10 mouse cellular contexts compared by ENCODE assay signal in the genomic region with DNA sequence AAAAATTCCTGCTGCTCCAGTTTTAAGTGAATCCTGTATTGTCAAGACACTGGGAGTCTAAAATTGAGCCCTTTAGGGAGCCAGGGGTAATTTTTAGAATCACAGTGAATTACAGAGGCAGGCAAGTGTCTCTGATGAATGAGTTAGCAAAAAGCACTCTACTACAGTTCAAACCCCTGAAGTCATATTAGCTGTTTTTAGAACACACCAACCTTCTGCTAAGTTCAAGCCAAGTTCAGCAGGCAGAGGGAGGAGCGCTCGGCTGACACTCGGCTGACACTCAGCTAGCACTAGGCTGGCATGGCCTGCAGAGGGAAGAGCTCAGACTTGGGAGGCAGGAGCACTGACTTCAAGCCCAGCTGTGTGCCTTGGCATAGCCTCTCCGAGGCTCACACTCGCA.
DNase-seq lines count a peak whose midpoint lies in the region; ATAC-seq and TF ChIP-seq lines count a peak whose summit lies in the region.
"Had no signal": no experiment of that assay in that cellular context is flagged by ENCODE, and none has a peak within 500 bp of the region (broad histone marks: within the 10 kb centered on the region; RNA-seq: fewer than 3 reads in every experiment).

No protein-coding gene starts in this region.

- no peaks in the 10 kb centered on the region for H3K36me3 ChIP-seq in liver, adult 2 months (ENCODE audit: control insufficient read depth, insufficient read depth, low read length)
- H3K36me3 ChIP-seq in liver, postnatal 0 days (replicated peaks; ENCODE audit: insufficient read depth, low read length) = no peaks in the 10 kb centered on the region
- no peaks in the 10 kb centered on the region for H3K36me3 ChIP-seq in heart, embryonic 13.5 days
- H3K36me3 ChIP-seq in myocyte (ENCODE audit: control insufficient read depth, insufficient read depth) = no peaks in the 10 kb centered on the region
- no peaks in the 10 kb centered on the region for H3K36me3 ChIP-seq in neural tube, embryonic 15.5 days

- no peak overlapping the region for H3K9ac ChIP-seq in liver, adult 2 months (ENCODE audit: low read depth, low read length)
- H3K9ac ChIP-seq in liver, postnatal 0 days (replicated peaks) = no peak overlapping the region
- H3K9ac ChIP-seq in heart, embryonic 13.5 days = peak overlapping the region; percentile 52
- no peak overlapping the region for H3K9ac ChIP-seq in neural tube, embryonic 15.5 days (replicated peaks)

- no peaks in the 10 kb centered on the region for H3K79me2 ChIP-seq in liver, adult 2 months (ENCODE audit: control insufficient read depth, insufficient read depth, low read length)
- no peaks in the 10 kb centered on the region for H3K79me2 ChIP-seq in myocyte (ENCODE audit: control insufficient read depth, insufficient read depth)

- H3K9me3 ChIP-seq in liver, postnatal 0 days (ENCODE audit: low read length) = no peaks in the 10 kb centered on the region
- H3K9me3 ChIP-seq in heart, embryonic 13.5 days = no peaks in the 10 kb centered on the region
- H3K9me3 ChIP-seq in neural tube, embryonic 15.5 days (replicated peaks) = no peaks in the 10 kb centered on the region

- ATAC-seq in liver, postnatal 0 days = no peak
- peak; percentile 71; the same call in 1 of the 2 replicates for ATAC-seq in heart, embryonic 13.5 days (ENCODE audit: extremely low read depth, insufficient number of reproducible peaks, low FRiP score, low TSS enrichment)
- no peak; the same call in 1 of the 2 replicates for ATAC-seq in neural tube, embryonic 15.5 days (ENCODE audit: low FRiP score)

- H3K4me1 ChIP-seq in liver, adult 2 months (ENCODE audit: control insufficient read depth, insufficient read depth, low read length) = peaks cover 12% of the 10 kb centered on the region
- no peaks in the 10 kb centered on the region for H3K4me1 ChIP-seq in liver, postnatal 0 days (ENCODE audit: insufficient read depth)
- H3K4me1 ChIP-seq in heart, embryonic 13.5 days = peaks cover 46% of the 10 kb centered on the region
- no peaks in the 10 kb centered on the region; the same call in 1 of the 2 replicates for H3K4me1 ChIP-seq in neural tube, embryonic 15.5 days

- H3K4me2 ChIP-seq in liver, postnatal 0 days (ENCODE audit: low read depth, low read length) = no peak overlapping the region
- H3K4me2 ChIP-seq in heart, embryonic 13.5 days = peak overlapping the region; percentile 38
- peak overlapping the region; percentile 33 for H3K4me2 ChIP-seq in myocyte (ENCODE audit: low read depth)
- no peak overlapping the region for H3K4me2 ChIP-seq in neural tube, embryonic 15.5 days

- peak; percentile 84 for DNase-seq in liver, adult 2 months (ENCODE audit: extremely low read depth, low read depth, low spot score)
- DNase-seq in liver, postnatal 0 days = no peak
- peak; percentile 64 to 71 for DNase-seq in adrenal gland, postnatal 36 days
- DNase-seq in cerebellum, adult 11 months = no peak
- DNase-seq: layer of hippocampus, adult 9-11 months; right cerebral cortex, postnatal 25 days had no signal

- TF ChIP-seq CTCF in liver, adult 2 months (IDR thresholded peaks at IDR 0.05; ENCODE audit: low read depth, low read length) = peak; percentile 47
- no peak for TF ChIP-seq CTCF in liver, postnatal 0 days (IDR thresholded peaks at IDR 0.05; ENCODE audit: low read depth)

- H3ac ChIP-seq in myocyte (ENCODE audit: control insufficient read depth, insufficient read length) = no peak overlapping the region

- TF ChIP-seq POLR2A in liver, adult 2 months (IDR thresholded peaks at IDR 0.05; ENCODE audit: extremely low read depth, insufficient read depth, low read length) = no peak
- TF ChIP-seq POLR2A in myocyte (IDR thresholded peaks at IDR 0.05; ENCODE audit: insufficient read length, low read depth) = no peak

- no peak for TF ChIP-seq EP300 in liver, postnatal 0 days (IDR thresholded peaks at IDR 0.05; ENCODE audit: low read depth)

- H3K4me3 ChIP-seq in liver, adult 2 months (ENCODE audit: insufficient read depth, low read depth, low read length) = no peak overlapping the region
- H3K4me3 ChIP-seq in liver, postnatal 0 days (ENCODE audit: low read depth, low read length) = no peak overlapping the region
- no peak overlapping the region for H3K4me3 ChIP-seq in heart, embryonic 13.5 days
- H3K4me3 ChIP-seq in myocyte = no peak overlapping the region
- H3K4me3 ChIP-seq in neural tube, embryonic 15.5 days (replicated peaks) = no peak overlapping the region
- H3K4me3 ChIP-seq: megakaryocyte, embryonic 14.5 days had no signal

- WGBS in liver, adult 2 months = 30% methylated on average over 5 of the region's 5 CpGs
- 73% methylated on average over 5 of the region's 5 CpGs for WGBS in liver, postnatal 0 days (ENCODE audit: insufficient replicate concordance)
- 37% methylated on average over 5 of the region's 5 CpGs for whole genome bisulfite sequencing in heart, embryonic 13.5 days
- WGBS in neural tube, embryonic 15.5 days = 71% methylated on average over 5 of the region's 5 CpGs

- H3K27me3 ChIP-seq in liver, adult 2 months (ENCODE audit: control insufficient read depth, insufficient read depth, low read length) = no peaks in the 10 kb centered on the region
- no peaks in the 10 kb centered on the region for H3K27me3 ChIP-seq in liver, postnatal 0 days (ENCODE audit: insufficient read depth, low read length)
- H3K27me3 ChIP-seq in heart, embryonic 13.5 days (replicated peaks) = no peaks in the 10 kb centered on the region
- H3K27me3 ChIP-seq in myocyte (ENCODE audit: control insufficient read depth, insufficient read depth, insufficient read length) = no peaks in the 10 kb centered on the region
- H3K27me3 ChIP-seq in neural tube, embryonic 15.5 days (replicated peaks) = no peaks in the 10 kb centered on the region

- H3K27ac ChIP-seq in liver, adult 2 months (replicated peaks; ENCODE audit: insufficient read depth, low read depth, low read length) = peak overlapping the region; percentile 11
- no peak overlapping the region for H3K27ac ChIP-seq in liver, postnatal 0 days (ENCODE audit: low read depth)
- peak overlapping the region; percentile 85 for H3K27ac ChIP-seq in heart, embryonic 13.5 days (replicated peaks)
- no peak overlapping the region for H3K27ac ChIP-seq in neural tube, embryonic 15.5 days (replicated peaks)

TF ChIP-seq in myocyte, 11 proteins besides CTCF, POLR2A, EP300 and RAD21:
- TF ChIP-seq MAX (IDR thresholded peaks at IDR 0.05; ENCODE audit: low read depth) = no peak
- peak in 1 of 3 experiments; percentile 32 for TF ChIP-seq MYOG (IDR thresholded peaks at IDR 0.05; ENCODE audit: control insufficient read depth in 1 of 3, insufficient read depth in 1 of 3, insufficient read length in 2 of 3, low read depth in 2 of 3)
- TF ChIP-seq MYOD1 (IDR thresholded peaks at IDR 0.05; ENCODE audit: control insufficient read depth in 1 of 3, insufficient read length in 2 of 3, low read depth in 2 of 3) = peak in 1 of 3 experiments; percentile 32

Comparison
In these comparisons a context has a peak if more than half of its experiments do, and no peak if none do; other contexts are left out.
1. DNase-seq: peak in liver, adult 2 months (single experiment) and adrenal gland, postnatal 36 days (2 of 2); none in liver, postnatal 0 days (single experiment) and cerebellum, adult 11 months (single experiment).
2. H3K27ac ChIP-seq: peak in liver, adult 2 months (single experiment) and heart, embryonic 13.5 days (single experiment); none in liver, postnatal 0 days (single experiment) and neural tube, embryonic 15.5 days (single experiment).
3. H3K4me2 ChIP-seq: peak in heart, embryonic 13.5 days (single experiment) and myocyte (single experiment); none in liver, postnatal 0 days (single experiment) and neural tube, embryonic 15.5 days (single experiment).